Mouse (Mus musculus) right cerebral cortex, postnatal 36 days (tissue): ENCODE results near the gene Rhbdl1.

Experiments
- DNase-seq, 2 experiments: peaks; one replicate each; pipeline ENCODE4 v3.0.0; 2022; ENCODE audit warnings: low spot score in 2 of 2, mixed read lengths in 1 of 2

Gene Rhbdl1

DNA sequence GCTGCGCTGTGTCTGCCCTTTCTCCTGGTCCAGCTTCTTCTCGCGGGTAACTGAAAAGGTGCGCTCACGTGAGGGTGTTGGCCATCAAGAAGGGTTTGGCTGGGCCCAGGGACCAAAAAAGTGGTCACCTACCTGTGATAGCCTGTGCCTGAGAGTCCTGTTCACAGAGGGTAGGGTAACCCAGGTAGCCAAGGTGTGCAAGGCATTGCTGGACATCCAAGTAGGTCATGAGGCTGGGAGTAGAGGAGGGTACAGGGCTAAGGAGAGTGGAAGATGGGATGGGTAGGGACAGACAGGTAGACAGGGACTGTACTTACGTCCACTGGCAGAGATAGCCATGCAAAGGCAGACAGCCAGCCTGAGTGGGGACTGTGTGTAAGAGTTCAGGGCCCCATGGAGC, 3.4 kb upstream of the Rhbdl1 start:
- DNase-seq: no peak

- no peak for DNase-seq
Measured at GRCm38 (mm10) chr17:25839455-25840235, 2.5 kb upstream of the Rhbdl1 start.

GRCm38 (mm10) chr17:25838904-25839303, 1.8 kb upstream of the Rhbdl1 start:
- no peak for DNase-seq

- no peak for DNase-seq
Measured at GRCm38 (mm10) chr17:25837533-25837932, 438 bp upstream of the Rhbdl1 start.

- no peak for DNase-seq
Measured at GRCm38 (mm10) chr17:25836397-25837075, 559 bp downstream of the Rhbdl1 start.

- no peak for DNase-seq
Measured at GRCm38 (mm10) chr17:25835816-25836215, 1.3 kb downstream of the Rhbdl1 start.

- DNase-seq: no peak
Measured at GRCm38 (mm10) chr17:25835301-25835700, 1.8 kb downstream of the Rhbdl1 start.

GRCm38 (mm10) chr17:25834595-25835222, 2.4 kb downstream of the Rhbdl1 start:
- DNase-seq: no peak

- no peak for DNase-seq
Measured at GRCm38 (mm10) chr17:25833961-25834594, 3.0 kb downstream of the Rhbdl1 start.

GRCm38 (mm10) chr17:25833291-25833663, 3.8 kb downstream of the Rhbdl1 start, which contains the start of gene Stub1:
Stub1 (minus strand) TSS chr17:25833404.
- DNase-seq: peak; percentile 79 to 83

DNA sequence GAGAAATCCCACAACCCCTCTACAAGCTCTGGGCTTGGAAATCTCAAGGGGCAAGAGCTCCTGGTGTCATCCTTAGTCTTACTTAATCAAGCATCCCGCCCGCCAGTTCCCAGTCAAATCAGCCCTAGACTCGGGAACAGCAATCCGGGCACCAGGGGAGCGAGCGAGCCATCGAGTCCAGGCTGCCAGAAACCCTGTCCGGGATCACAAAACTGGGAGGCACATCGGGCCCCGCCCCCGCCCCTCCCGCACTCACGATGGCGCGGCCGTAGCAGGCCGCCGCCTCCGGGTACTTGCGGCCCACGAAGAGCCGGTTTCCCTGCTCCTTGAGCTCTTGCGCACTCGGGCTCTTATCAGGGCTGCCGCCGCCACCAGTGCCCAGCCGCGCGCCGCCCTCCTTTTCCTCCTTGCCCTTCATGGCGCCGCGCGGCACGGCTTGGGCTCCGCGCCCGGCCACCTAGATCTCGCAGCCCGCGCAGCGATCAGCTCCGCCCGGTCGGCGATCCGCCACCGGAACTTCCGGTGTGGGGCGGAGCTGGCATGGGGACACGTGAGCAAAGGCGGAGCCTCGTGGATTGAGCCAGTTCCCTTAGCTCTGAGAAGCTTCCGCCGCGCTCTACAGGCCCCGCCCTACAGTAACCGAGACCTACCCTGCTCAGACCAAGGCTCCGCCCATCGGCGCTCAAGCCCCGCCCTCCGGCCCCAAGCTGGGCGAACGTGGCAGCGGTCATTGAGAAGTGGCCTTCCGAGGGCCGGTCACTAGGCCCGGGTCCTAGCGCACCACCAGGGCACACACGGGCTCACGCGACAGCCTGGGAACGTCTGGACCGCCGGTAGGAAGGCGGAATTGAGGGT, 4.4 kb downstream of the Rhbdl1 start:
- DNase-seq: peak; percentile 98 to 99

GRCm38 (mm10) chr17:25831451-25832281, 5.4 kb downstream of the Rhbdl1 start:
- no peak for DNase-seq

- DNase-seq: no peak
Measured at GRCm38 (mm10) chr17:25830806-25831431, 6.2 kb downstream of the Rhbdl1 start.

DNA sequence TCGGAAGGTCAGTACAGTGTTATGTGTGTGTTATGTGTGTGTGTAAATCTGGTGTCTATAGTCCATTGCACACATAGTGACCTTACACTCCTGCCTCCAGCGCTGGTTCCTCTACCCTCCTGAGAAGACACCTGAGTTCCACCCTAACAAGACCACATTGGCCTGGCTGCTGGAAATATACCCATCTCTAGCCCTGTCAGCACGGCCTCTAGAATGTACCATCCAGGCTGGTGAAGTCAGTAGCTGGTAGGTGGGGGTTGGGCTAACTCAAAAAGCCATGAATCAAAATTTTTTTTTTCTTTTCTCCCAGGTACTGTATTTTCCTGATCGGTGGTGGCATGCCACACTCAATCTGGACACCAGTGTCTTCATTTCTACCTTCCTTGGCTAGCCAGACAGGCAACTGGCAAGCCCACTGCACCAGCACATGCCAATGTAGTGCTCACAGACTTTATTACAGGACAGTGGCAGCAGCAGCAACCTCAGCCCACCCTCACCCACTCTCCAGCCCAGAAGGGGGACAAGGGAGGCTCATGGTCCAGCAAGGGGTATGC, 6.8 kb downstream of the Rhbdl1 start:
- no peak for DNase-seq

DNA sequence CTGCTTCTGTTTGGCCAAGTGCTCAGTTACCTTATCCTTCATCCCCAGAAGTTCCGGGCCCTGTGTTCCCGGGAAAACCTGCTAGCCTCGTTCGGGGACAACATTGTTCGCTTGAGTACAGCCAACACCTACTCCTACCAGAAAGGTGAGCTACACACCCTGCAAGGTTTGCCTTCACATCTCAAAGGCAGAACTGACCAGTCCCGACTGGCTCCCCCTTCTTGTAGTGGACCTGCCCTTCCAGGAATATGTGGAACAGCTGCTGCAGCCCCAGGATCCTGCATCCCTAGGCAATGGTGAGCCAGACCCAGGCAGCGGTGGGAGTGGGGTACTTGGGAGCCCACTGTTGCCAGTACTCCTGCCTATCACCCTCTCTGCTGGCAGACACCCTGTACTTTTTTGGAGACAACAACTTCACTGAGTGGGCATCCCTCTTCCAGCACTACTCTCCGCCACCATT, 7.5 kb downstream of the Rhbdl1 start:
- no peak for DNase-seq

- peak; percentile 82 for DNase-seq
Measured at GRCm38 (mm10) chr17:25828712-25829557, 8.2 kb downstream of the Rhbdl1 start, which contains the start of gene Jmjd8. Jmjd8 (plus strand) TSS chr17:25828867.

GRCm38 (mm10) chr17:25828223-25828594, 8.9 kb downstream of the Rhbdl1 start:
- no peak for DNase-seq

DNA sequence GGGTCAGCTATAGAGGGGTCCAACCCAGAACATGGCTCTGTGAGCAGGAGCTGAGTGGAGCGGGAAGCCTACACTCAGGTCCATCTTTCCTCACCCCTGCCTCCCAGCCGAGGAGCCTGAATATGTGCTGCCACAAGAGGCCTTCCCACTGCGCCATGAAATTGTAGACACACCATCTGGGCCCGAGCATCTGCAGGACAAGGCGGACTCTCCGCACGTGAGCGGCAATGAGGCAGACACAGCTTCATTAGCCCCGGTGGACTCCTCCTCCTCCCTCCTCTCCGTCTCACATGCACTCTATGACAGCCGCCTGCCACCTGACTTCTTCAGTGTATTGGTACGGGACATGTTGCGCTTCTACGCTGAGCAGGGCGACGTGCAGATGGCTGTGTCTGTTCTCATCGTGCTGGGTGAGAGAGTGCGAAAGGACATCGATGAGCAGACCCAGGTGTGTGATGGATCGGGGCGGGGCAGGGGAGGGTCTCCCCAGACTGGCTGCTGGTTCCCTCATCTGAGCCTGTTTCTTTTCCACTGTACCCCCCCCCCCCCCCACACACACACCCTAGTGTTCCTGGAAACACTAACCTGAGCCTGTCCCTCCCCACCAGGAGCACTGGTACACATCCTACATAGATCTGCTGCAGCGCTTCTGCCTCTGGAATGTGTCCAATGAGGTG, 9.4 kb downstream of the Rhbdl1 start:
- no peak for DNase-seq
